Mouse (Mus musculus) liver, embryonic 14.5 days (tissue): ENCODE data around the gene Scn4a. TPM values are rescaled to one million over a fixed set of nuclear protein-coding genes. Genes with fewer than 3 reads are reported as not detected.
A peak's percentile ranks its signal among the peaks of the same experiment; 100 is the strongest.

Source experiments
- ATAC-seq: fragments of 200-750 bp; cut with Nextera tagmentation; 2 replicates; pipeline ENCODE4 v1.8.0; 2017; ENCODE audit warnings: moderate number of reproducible peaks, mild to moderate bottlenecking, moderate library complexity; ENCODE audit not compliant: insufficient read depth
- DNase-seq, 3 experiments: peaks; one replicate each; pipeline ENCODE4 v3.0.0-alpha.2; 2012 to 2013; ENCODE audit warnings: low read depth in 3 of 3, low spot score in 3 of 3
- H3K27ac ChIP-seq: fragments of 300-500 bp; sonication (generic); 2 replicates; pipeline ENCODE4 v1.5.1; 2014; ENCODE audit warnings: moderate library complexity, mild to moderate bottlenecking, control low read depth, inconsistent platforms
- H3K27me3 ChIP-seq: fragments of 300-500 bp; sonication (generic); 2 replicates; pipeline ENCODE4 v1.6.1; 2014; ENCODE audit warnings: mild to moderate bottlenecking, low read length, moderate library complexity; ENCODE audit not compliant: control insufficient read depth, insufficient read depth
- H3K36me3 ChIP-seq: fragments of 300-500 bp; sonication (generic); replicated peaks from 2 replicates; pipeline ENCODE4 v1.6.1; 2014; ENCODE audit warnings: low read depth; ENCODE audit not compliant: control insufficient read depth, insufficient read depth
- H3K4me1 ChIP-seq, 2 experiments: fragments of 200-500 bp in 1 of 2; fragments of 300-500 bp in 1 of 2; sonication (generic) in 1 of 2; replicated peaks; 2 replicates each; pipeline ENCODE4 v1.6.1; 2012 to 2014; ENCODE audit warnings: antibody characterized with exemption in 1 of 2, inconsistent platforms in 1 of 2, low read length in 1 of 2; ENCODE audit not compliant: control insufficient read depth in 2 of 2, insufficient read depth in 2 of 2
- H3K4me2 ChIP-seq: fragments of 300-500 bp; sonication (generic); 2 replicates; pipeline ENCODE4 v1.6.1; 2014; ENCODE audit warnings: low read depth, mild to moderate bottlenecking, control low read depth, moderate library complexity
- H3K4me3 ChIP-seq, 2 experiments: fragments of 200-500 bp in 1 of 2; fragments of 300-500 bp in 1 of 2; sonication (generic) in 1 of 2; 2 replicates each; pipeline ENCODE4 v1.5.1; 2012 to 2014; ENCODE audit warnings: low read depth in 2 of 2, low read length in 2 of 2, mild to moderate bottlenecking in 2 of 2, control low read depth in 1 of 2, inconsistent platforms in 1 of 2, moderate library complexity in 1 of 2; ENCODE audit not compliant: insufficient read depth in 1 of 2
- H3K9ac ChIP-seq: fragments of 300-500 bp; sonication (generic); replicated peaks from 2 replicates; pipeline ENCODE4 v1.6.1; 2014; ENCODE audit warnings: mild to moderate bottlenecking, control low read depth, moderate library complexity
- H3K9me3 ChIP-seq: fragments of 300-500 bp; sonication (generic); 2 replicates; pipeline ENCODE4 v1.6.1; 2016; ENCODE audit warnings: low read length, mixed read lengths; ENCODE audit not compliant: control insufficient read depth
- CTCF ChIP-seq: IDR thresholded peaks from 2 replicates; pipeline ENCODE4 v1.5.1; 2016; ENCODE audit warnings: antibody characterized with exemption, low read depth, control low read depth
- EP300 ChIP-seq: IDR thresholded peaks from 2 replicates; pipeline ENCODE4 v1.6.1; 2016; ENCODE audit warnings: antibody characterized with exemption, low read depth
- WGBS: fragments of 180-500 bp; shearing (Covaris S2); extraction: QIAGEN DNeasy Blood & Tissue Kit; methylation state at CpG from one replicate; pipeline ENCODE4 v1.1.7; 2014; ENCODE audit not compliant: insufficient replicate concordance; 5-methylcytosine and 5-hydroxymethylcytosine counted together
- polyA plus RNA-seq, 2 experiments: library from polyadenylated mRNA; depleted of rRNA in 1 of 2; stranded (reverse) in 1 of 2; unstranded in 1 of 2; fragments of >200 nt; fragmentation: Nextera tagmentation in 1 of 2; extraction: Ambion mirVana in 1 of 2; gene quantifications; 2 replicates each; pipeline versions ENCODE4 v1.2.1 to v1.2.3; 2012 to 2014

The Scn4a gene
- polyA plus RNA-seq, 2 experiments = 0.01 TPM; not detected in 1

- ATAC-seq (no peak), DNase-seq (no peak)
- WGBS = 36% methylated on average over 4 of the region's 4 CpGs
Measured at GRCm38 (mm10) chr11:106332458-106332857, 20.6 kb downstream of the Scn4a start.

DNA sequence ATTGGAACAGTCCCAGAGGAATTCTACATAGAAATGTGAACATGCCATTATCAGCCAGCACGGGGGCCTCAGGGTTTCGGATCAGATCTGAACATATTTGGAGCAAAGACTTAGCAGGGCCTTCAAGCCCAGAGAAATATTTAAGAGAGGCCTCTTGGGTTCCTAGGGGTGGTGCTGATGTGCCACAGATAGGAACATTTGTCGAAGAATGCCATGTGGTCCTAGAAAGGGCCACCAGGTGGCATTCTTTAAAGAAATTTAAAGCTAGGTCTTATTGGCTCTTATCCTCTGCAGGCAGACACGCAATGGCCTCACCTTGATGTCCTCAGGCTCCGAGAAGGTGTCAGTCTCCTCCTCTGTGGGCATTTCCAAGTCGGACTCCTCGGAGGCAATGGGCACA is 23.4 kb downstream of the Scn4a start:
- ATAC-seq (no peak), DNase-seq (peak in 2 of 3 experiments; percentile 13 to 32)
- Histone ChIP-seq H3K4me1 (peaks cover 0 to 9% of the 10 kb centered on the region in 2 experiments; a peak in 2 of 4 replicates), H3K27me3 (no peaks in the 10 kb centered on the region), H3K9ac (no peak overlapping the region), H3K27ac (no peak overlapping the region), H3K36me3 (no peaks in the 10 kb centered on the region), H3K9me3 (no peaks in the 10 kb centered on the region), H3K4me3 (no peak overlapping the region), H3K4me2 (no peak overlapping the region)
- WGBS = 35% methylated on average over 7 of the region's 7 CpGs
- TF ChIP-seq CTCF = peak; percentile 41
- TF ChIP-seq EP300 = no peak

More at GRCm38 (mm10) chr11:106332458-106332857, 20.6 kb downstream of the Scn4a start:
- peaks cover 0 to 6% of the 10 kb centered on the region in 2 experiments; a peak in 2 of 4 replicates for H3K4me1 ChIP-seq
- H3K4me2 ChIP-seq = no peak overlapping the region
- H3K27me3 ChIP-seq = no peaks in the 10 kb centered on the region
- H3K27ac ChIP-seq = no peak overlapping the region
- TF ChIP-seq EP300 (no peak), CTCF (no peak)
- H3K9ac ChIP-seq = no peak overlapping the region
- H3K36me3 ChIP-seq = no peaks in the 10 kb centered on the region
- H3K4me3 ChIP-seq = no peak overlapping the region
- no peaks in the 10 kb centered on the region for H3K9me3 ChIP-seq

DNA sequence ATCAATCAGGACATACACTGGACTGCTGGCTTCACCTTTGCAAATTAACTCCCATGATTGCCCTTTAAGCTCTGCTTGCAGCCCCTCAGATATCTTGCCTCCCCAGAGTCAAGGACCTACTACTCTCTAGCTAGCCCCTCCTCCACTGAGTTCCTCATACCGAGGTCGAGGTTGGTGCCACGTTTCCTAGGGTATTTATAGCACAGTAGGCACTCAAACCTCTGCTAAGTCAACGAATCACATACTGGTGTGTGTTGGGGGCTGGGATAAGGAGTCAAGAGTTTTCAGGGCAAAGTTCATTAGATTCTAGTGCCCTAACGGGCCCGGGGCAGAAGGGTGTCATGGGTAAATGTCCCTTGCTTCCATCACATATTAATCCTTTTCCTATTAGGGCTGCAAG is 24.0 kb downstream of the Scn4a start:
- TF ChIP-seq CTCF = no peak
- TF ChIP-seq EP300 = no peak
- Histone ChIP-seq H3K36me3 (no peaks in the 10 kb centered on the region), H3K9ac (no peak overlapping the region), H3K4me1 (peaks cover 0 to 9% of the 10 kb centered on the region in 2 experiments; a peak in 2 of 4 replicates), H3K27ac (no peak overlapping the region), H3K27me3 (no peaks in the 10 kb centered on the region), H3K9me3 (no peaks in the 10 kb centered on the region), H3K4me3 (no peak overlapping the region), H3K4me2 (no peak overlapping the region)
- ATAC-seq (no peak), DNase-seq (no peak)
- 18% methylated on average over 6 of the region's 6 CpGs for WGBS

DNA sequence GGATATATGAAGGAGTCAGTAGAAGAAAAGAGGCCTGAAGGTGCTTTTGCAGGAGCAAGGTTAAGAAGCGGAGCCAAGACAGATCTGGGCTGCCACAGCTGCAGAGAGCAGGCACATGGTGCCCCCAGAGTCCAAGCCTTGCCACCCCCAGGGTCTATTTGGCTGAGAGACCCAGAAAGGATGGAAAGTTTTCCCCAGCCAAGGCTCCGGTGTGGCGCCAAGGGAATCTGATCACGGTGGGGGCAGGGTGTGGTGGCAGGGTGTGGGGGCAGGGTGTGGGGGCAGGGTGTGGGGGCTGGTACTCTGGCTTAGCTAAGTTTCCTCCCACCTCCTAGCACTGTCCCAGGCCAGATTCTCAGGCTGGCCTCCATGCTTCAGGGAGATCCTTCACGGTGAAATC is 24.6 kb downstream of the Scn4a start:
- Histone ChIP-seq H3K36me3 (no peaks in the 10 kb centered on the region), H3K27ac (no peak overlapping the region), H3K4me1 (peaks cover 0 to 9% of the 10 kb centered on the region in 2 experiments; a peak in 2 of 4 replicates), H3K27me3 (no peaks in the 10 kb centered on the region), H3K9me3 (no peaks in the 10 kb centered on the region), H3K4me3 (no peak overlapping the region), H3K4me2 (no peak overlapping the region), H3K9ac (no peak overlapping the region)
- 42% methylated on average over 5 of the region's 5 CpGs for WGBS
- TF ChIP-seq EP300 = no peak
- no peak for TF ChIP-seq CTCF
- no peak for DNase-seq
- no peak for ATAC-seq

DNA sequence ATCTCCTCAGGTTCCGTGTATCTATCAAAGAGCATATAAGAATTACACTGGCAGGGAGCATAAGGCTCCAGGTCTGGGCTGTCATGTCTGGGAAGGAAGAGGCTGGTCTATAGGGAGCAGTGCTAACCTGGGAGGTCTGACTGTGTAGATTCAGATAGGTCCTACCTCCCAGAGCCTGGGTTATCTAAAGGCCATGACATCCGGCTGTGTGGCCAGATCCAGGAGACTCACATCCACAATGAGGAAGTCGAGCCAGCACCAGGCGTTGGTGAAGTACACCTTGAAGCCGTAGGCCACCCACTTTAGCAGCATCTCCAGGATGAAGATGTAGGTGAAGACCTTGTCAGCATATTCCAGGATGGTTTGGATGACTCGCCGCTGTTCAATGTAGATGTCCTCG is 26.6 kb downstream of the Scn4a start:
- no peaks in the 10 kb centered on the region for H3K9me3 ChIP-seq
- H3K4me1 ChIP-seq = peaks cover 0 to 9% of the 10 kb centered on the region in 2 experiments; a peak in 2 of 4 replicates
- no peak for ATAC-seq
- no peak overlapping the region for H3K27ac ChIP-seq
- TF ChIP-seq CTCF (no peak), EP300 (no peak)
- no peak overlapping the region for H3K4me2 ChIP-seq
- H3K9ac ChIP-seq = no peak overlapping the region
- H3K4me3 ChIP-seq = no peak overlapping the region
- 38% methylated on average over 8 of the region's 8 CpGs for WGBS
- H3K36me3 ChIP-seq = no peaks in the 10 kb centered on the region
- no peaks in the 10 kb centered on the region for H3K27me3 ChIP-seq
- no peak for DNase-seq
